Mouse (Mus musculus) macrophage (primary cell): ENCODE results near the gene Timm10b. TPM values are rescaled to one million over a fixed set of nuclear protein-coding genes. Genes with fewer than 3 reads are reported as not detected.

ENCODE experiments used
- polyA plus RNA-seq: library from polyadenylated mRNA; stranded (reverse); fragments of 250-400 nt; gene quantifications from 3 replicates; pipeline ENCODE4 v1.2.4, GENCODE M21; 2018; ENCODE audit warnings: inconsistent platforms

Timm10b gene
- polyA plus RNA-seq, 1 experiment from 2014 or later = 36.5 TPM

Other genes starting within 250 kb of the Timm10b start
- gene Fam160a2, start 240.0 kb upstream of the Timm10b start, polyA plus RNA-seq = 6.6 to 12.5 TPM (median 9.3 TPM) in 3 replicates
- gene Cnga4, start 235.5 kb upstream of the Timm10b start, polyA plus RNA-seq = not detected in 3 replicates
- not detected in 3 replicates for gene Cckbr, start 214.3 kb upstream of the Timm10b start, polyA plus RNA-seq
- not detected in 3 replicates for gene Cavin3, start 157.8 kb upstream of the Timm10b start, polyA plus RNA-seq
- gene Smpd1, start 85.7 kb upstream of the Timm10b start, polyA plus RNA-seq = 23.5 to 31.0 TPM (median 25.9 TPM) in 3 replicates
- gene Apbb1, start 58.4 kb upstream of the Timm10b start, polyA plus RNA-seq = 0.04 to 0.58 TPM in 2 of 3 replicates, not detected in the other
- gene Hpx, start 39.9 kb upstream of the Timm10b start, polyA plus RNA-seq = 0.24 TPM in 1 of 3 replicates, not detected in the others
- 15.2 to 30.8 TPM (median 17.8 TPM) in 3 replicates for gene Trim3, start 6.5 kb upstream of the Timm10b start, polyA plus RNA-seq
- 23.1 to 24.5 TPM (median 23.7 TPM) in 3 replicates for gene Arfip2, start 360 bp downstream of the Timm10b start, polyA plus RNA-seq
- gene Gm45799, start 496 bp downstream of the Timm10b start, polyA plus RNA-seq = 1.7 to 8.3 TPM (median 4.9 TPM) in 3 replicates
- 0.68 to 2.0 TPM (median 0.80 TPM) in 3 replicates for gene Dnhd1, start 10.8 kb downstream of the Timm10b start, polyA plus RNA-seq
- 135 to 184 TPM (median 156 TPM) in 3 replicates for gene Ilk, start 96.5 kb downstream of the Timm10b start, polyA plus RNA-seq
- gene Rrp8, start 97.3 kb downstream of the Timm10b start, polyA plus RNA-seq = 12.9 to 21.2 TPM (median 19.6 TPM) in 3 replicates
- gene Taf10, start 104.3 kb downstream of the Timm10b start, polyA plus RNA-seq = 97.6 to 148 TPM (median 122 TPM) in 3 replicates
- gene Tpp1, start 112.2 kb downstream of the Timm10b start, polyA plus RNA-seq = 285 to 456 TPM (median 392 TPM) in 3 replicates
- 0.27 to 1.4 TPM (median 0.47 TPM) in 3 replicates for gene Dchs1, start 147.6 kb downstream of the Timm10b start, polyA plus RNA-seq
- gene Mrpl17, start 171.0 kb downstream of the Timm10b start, polyA plus RNA-seq = 39.9 to 175 TPM (median 79.2 TPM) in 3 replicates